Mouse (Mus musculus): ENCODE results near the gene Smndc1.
A peak's percentile ranks its signal among the peaks of the same experiment; 100 is the strongest.

Smndc1 gene

GRCm38 (mm10) chr19:53390495-53391007 is at the start of gene Smndc1:
TSS of gene Smndc1 (minus strand) at chr19:53390578.
- peak; percentile 95 for DNase-seq (ENCODE audit: low spot score)

- DNase-seq (ENCODE audit: low spot score) = no peak
These were observed 49.0 kb upstream of the Smndc1 start for GRCm38 (mm10) chr19:53439340-53439739.

- DNase-seq (ENCODE audit: low spot score) = no peak
These were observed 47.6 kb upstream of the Smndc1 start for GRCm38 (mm10) chr19:53437991-53438390.

- DNase-seq (ENCODE audit: low spot score) = peak; percentile 52
These were observed 47.1 kb upstream of the Smndc1 start for GRCm38 (mm10) chr19:53437311-53437958.

GRCm38 (mm10) chr19:53433949-53434689 is 43.7 kb upstream of the Smndc1 start:
- DNase-seq (ENCODE audit: low spot score) = no peak

- DNase-seq (ENCODE audit: low spot score) = no peak
These were observed 40.6 kb upstream of the Smndc1 start for GRCm38 (mm10) chr19:53431003-53431402.

- no peak for DNase-seq (ENCODE audit: low spot score)
These were observed 40.0 kb upstream of the Smndc1 start for GRCm38 (mm10) chr19:53430356-53430755.

- no peak for DNase-seq (ENCODE audit: low spot score)
These were observed 37.4 kb upstream of the Smndc1 start for GRCm38 (mm10) chr19:53427817-53428216.

- DNase-seq (ENCODE audit: low spot score) = no peak
These were observed 37.0 kb upstream of the Smndc1 start for GRCm38 (mm10) chr19:53427346-53427745.

- no peak for DNase-seq (ENCODE audit: low spot score)
These were observed 35.4 kb upstream of the Smndc1 start for GRCm38 (mm10) chr19:53425824-53426223.

- no peak for DNase-seq (ENCODE audit: low spot score)
These were observed 34.3 kb upstream of the Smndc1 start for GRCm38 (mm10) chr19:53424629-53425028.

GRCm38 (mm10) chr19:53423816-53424465 is 33.6 kb upstream of the Smndc1 start:
- DNase-seq (ENCODE audit: low spot score) = no peak

GRCm38 (mm10) chr19:53423341-53423753 is 33.0 kb upstream of the Smndc1 start:
- no peak for DNase-seq (ENCODE audit: low spot score)

- no peak for DNase-seq (ENCODE audit: low spot score)
These were observed 32.3 kb upstream of the Smndc1 start for GRCm38 (mm10) chr19:53422358-53423308.

GRCm38 (mm10) chr19:53421583-53422188 is 31.3 kb upstream of the Smndc1 start:
- no peak for DNase-seq (ENCODE audit: low spot score)

GRCm38 (mm10) chr19:53420924-53421582 is 30.7 kb upstream of the Smndc1 start:
- DNase-seq (ENCODE audit: low spot score) = peak; percentile 49

- DNase-seq (ENCODE audit: low spot score) = peak; percentile 53
These were observed 29.5 kb upstream of the Smndc1 start for GRCm38 (mm10) chr19:53419834-53420233.

GRCm38 (mm10) chr19:53415198-53415597 is 24.8 kb upstream of the Smndc1 start:
- no peak for DNase-seq (ENCODE audit: low spot score)

GRCm38 (mm10) chr19:53414650-53415049 is 24.3 kb upstream of the Smndc1 start:
- DNase-seq (ENCODE audit: low spot score) = no peak

GRCm38 (mm10) chr19:53413617-53414380 is 23.4 kb upstream of the Smndc1 start:
- no peak for DNase-seq (ENCODE audit: low spot score)

Measured in ovary, postnatal 14 days (tissue).